Mouse (Mus musculus) megakaryocyte, embryonic 14.5 days (primary cell): ENCODE measurements around the gene Nebl. TPM values are rescaled to one million over a fixed set of nuclear protein-coding genes. Genes with fewer than 3 reads are reported as not detected.

Experiments
- H3K27me3 ChIP-seq: replicated peaks from 2 replicates; pipeline ENCODE3; 2012; ENCODE audit warnings: inconsistent platforms
- H3K36me3 ChIP-seq: replicated peaks from 2 replicates; pipeline ENCODE3; 2012; ENCODE audit warnings: low read length, inconsistent platforms, mixed read lengths
- H3K4me1 ChIP-seq: 2 replicates; pipeline ENCODE4 v1.6.1; 2012; ENCODE audit warnings: inconsistent platforms
- H3K4me3 ChIP-seq: replicated peaks from 2 replicates; pipeline ENCODE3; 2012; ENCODE audit warnings: moderate library complexity, mild to moderate bottlenecking, inconsistent platforms
- H3K9me3 ChIP-seq: 2 replicates; pipeline ENCODE4 v1.6.1; 2012; ENCODE audit warnings: inconsistent platforms
- FLI1 ChIP-seq: IDR thresholded peaks from 2 replicates; pipeline ENCODE4 v1.6.1; 2012; ENCODE audit warnings: low read length, inconsistent platforms, mixed read lengths
- GATA1 ChIP-seq: IDR thresholded peaks from 3 replicates; pipeline ENCODE4 v1.6.1; 2012; ENCODE audit warnings: mixed read lengths, low read length, inconsistent platforms, borderline replicate concordance
- polyA plus RNA-seq: library from polyadenylated mRNA; stranded (reverse); fragments of >175 nt; gene quantifications from 2 replicates; pipeline ENCODE4 v1.2.3, GENCODE M21; 2012; ENCODE audit warnings: low replicate concordance; ENCODE audit not compliant: insufficient read depth

Gene Nebl
- polyA plus RNA-seq, 1 experiment = 0.04 TPM

DNA sequence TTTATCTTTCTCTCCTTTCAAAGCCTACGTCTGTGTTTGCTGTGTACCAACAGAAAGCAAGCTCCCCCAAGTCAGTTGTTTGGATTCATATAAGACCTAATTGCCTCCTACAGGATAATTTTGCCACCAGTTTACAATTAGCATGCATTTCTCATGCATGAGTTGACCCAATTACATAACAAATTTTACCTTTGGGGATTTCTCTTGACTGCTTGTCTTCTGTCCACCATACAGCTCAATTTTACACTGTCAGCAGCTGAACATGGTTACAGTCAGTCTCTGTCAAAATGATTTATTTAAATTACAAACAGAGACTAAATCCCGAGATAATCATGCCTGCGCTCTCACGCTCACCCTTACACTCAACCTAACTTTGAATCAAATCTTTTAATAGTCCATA, 206.1 kb downstream of the Nebl start:
- Histone ChIP-seq H3K9me3 (0 out of 2 replicates have a peak, but pooled peaks cover 4% of the 10 kb centered on the region), H3K4me3 (no peak overlapping the region), H3K36me3 (no peaks in the 10 kb centered on the region), H3K4me1 (no peaks in the 10 kb centered on the region), H3K27me3 (no peaks in the 10 kb centered on the region)
- TF ChIP-seq GATA1 (no peak), FLI1 (no peak)

DNA sequence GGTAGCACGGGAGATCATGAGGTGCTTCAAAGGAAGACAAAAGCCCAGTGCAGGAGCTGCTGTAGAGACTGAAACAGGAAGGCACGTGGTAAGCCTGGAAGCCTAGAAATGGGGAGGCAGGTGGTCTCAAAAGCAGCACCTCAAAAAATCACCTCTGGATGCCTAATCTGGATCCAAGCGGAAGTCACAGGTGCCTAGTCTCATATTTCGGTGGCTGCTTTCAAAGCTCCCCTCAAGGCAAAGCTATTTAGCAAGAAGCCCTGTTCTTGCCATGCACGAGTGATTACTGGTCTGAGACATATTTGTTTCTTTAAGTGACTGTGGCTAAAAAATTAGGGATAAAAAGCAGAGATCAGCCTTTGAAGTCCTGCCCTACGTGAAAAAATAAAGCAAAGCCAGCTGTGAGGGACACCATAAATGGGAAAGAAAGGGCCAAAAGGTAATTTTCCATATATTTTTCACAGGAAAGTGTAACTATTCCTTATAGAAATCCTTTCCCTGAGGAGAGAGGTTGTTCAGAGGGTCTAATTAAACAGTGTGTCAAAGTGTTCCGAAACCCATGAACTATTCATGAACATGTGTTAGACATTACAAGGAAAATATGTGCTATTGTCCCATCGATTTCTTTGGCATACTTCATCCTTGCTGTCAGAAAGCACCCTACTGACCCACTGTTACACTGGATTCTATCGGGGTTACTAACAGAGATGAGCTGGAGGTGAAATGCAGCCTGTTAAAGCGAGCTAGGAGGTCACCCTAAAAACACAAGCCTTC, 206.9 kb downstream of the Nebl start:
- H3K9me3 ChIP-seq = 0 out of 2 replicates have a peak, but pooled peaks cover 7% of the 10 kb centered on the region
- no peak overlapping the region for H3K4me3 ChIP-seq
- no peaks in the 10 kb centered on the region for H3K4me1 ChIP-seq
- H3K36me3 ChIP-seq = no peaks in the 10 kb centered on the region
- no peak for TF ChIP-seq GATA1
- no peak for TF ChIP-seq FLI1
- no peaks in the 10 kb centered on the region for H3K27me3 ChIP-seq

DNA sequence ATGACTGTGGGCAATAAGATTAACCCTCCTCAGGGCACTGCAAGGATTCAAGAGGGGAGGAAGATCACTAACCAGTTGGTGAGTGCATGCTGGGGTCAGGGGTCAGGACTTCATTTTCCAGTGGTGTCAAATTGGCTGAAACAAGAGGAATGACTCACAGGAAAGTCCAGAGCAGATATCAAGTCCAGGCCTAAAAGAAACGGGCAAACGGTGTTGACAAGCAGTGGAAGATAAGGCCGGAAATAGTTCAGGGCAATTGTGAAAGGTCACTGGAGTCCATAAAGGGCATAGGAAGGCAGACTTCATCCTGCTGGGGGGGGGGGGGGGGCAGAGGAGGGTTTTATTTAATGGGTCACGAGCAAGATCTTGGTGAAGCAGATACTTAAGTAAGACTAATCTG, 207.5 kb downstream of the Nebl start:
- no peaks in the 10 kb centered on the region for H3K36me3 ChIP-seq

DNA sequence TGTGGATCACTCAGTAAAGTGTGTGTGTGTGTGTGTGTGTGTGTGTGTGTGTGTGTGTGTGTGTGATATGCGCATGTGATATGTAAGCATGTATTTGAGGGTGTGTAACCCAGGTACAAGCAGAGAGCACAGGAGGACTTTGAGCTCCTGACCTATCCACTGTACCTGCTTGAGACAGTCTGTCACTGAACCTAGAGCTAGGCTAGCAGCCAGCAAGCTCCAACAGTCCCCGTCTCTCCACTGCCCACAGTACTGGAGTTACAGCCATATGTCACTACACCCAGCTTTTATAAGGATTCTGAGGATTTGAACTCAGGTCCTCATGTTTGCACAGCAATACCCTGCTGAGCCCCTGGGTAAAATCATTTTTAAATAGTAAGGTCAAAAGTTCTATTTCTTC, 215.6 kb downstream of the Nebl start:
- Histone ChIP-seq H3K4me1 (no peaks in the 10 kb centered on the region), H3K36me3 (no peaks in the 10 kb centered on the region), H3K4me3 (no peak overlapping the region), H3K9me3 (0 out of 2 replicates have a peak, but pooled peaks cover 3% of the 10 kb centered on the region), H3K27me3 (no peaks in the 10 kb centered on the region)
- TF ChIP-seq GATA1 (no peak), FLI1 (no peak)

More for the DNA sequence above, 207.5 kb downstream of the Nebl start:
- no peaks in the 10 kb centered on the region for H3K27me3 ChIP-seq
- H3K4me3 ChIP-seq = no peak overlapping the region
- H3K9me3 ChIP-seq = 0 out of 2 replicates have a peak, but pooled peaks cover 7% of the 10 kb centered on the region
- TF ChIP-seq FLI1 = no peak
- TF ChIP-seq GATA1 = no peak
- no peaks in the 10 kb centered on the region for H3K4me1 ChIP-seq

DNA sequence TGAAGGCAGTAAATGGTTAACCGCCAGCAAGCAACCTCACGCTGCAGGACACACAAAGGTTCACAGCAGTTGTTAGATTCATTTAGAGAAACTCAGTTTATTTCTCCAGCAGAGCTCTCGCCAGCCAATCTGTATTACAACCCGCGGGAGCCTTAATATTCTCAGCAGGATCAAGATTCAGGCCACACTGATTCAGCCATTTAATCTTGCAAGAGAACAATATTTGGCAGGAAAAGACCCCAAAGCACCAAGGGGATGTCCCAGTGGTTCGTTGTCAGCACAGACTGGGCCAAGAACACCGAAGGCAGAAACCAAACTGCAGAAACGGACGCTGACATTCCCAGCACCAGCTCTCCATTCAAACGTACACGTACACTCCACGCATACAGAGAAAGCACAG, 216.5 kb downstream of the Nebl start:
- H3K9me3 ChIP-seq = 0 out of 2 replicates have a peak, but pooled peaks cover 3% of the 10 kb centered on the region
- H3K27me3 ChIP-seq = no peaks in the 10 kb centered on the region
- no peak for TF ChIP-seq FLI1
- H3K4me3 ChIP-seq = no peak overlapping the region
- no peaks in the 10 kb centered on the region for H3K4me1 ChIP-seq
- H3K36me3 ChIP-seq = no peaks in the 10 kb centered on the region

DNA sequence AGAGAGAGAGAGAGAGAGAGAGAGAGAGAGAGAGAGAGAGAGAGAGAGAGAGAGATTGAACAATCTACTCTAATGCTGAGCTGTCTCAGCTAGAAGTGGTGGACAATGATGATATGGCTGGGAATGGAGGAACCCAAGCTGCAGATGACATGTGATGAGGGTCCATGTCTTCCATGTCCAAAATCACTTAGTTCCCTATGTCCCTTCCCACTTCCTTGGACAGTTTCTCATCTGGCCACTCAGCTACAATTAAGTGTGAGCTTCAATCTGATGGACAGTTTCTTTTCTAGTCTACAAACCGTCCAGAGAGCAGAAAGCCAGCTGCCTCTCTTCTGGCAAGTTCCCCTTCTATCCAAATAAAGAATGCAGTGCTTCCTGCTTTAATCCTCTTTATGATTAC, 221.3 kb downstream of the Nebl start:
- H3K27me3 ChIP-seq = no peaks in the 10 kb centered on the region
- no peaks in the 10 kb centered on the region for H3K36me3 ChIP-seq
- TF ChIP-seq GATA1 = no peak
- H3K4me1 ChIP-seq = no peaks in the 10 kb centered on the region
- no peak overlapping the region for H3K4me3 ChIP-seq
- peaks cover 5% of the 10 kb centered on the region; the same call in 1 of the 2 replicates for H3K9me3 ChIP-seq

DNA sequence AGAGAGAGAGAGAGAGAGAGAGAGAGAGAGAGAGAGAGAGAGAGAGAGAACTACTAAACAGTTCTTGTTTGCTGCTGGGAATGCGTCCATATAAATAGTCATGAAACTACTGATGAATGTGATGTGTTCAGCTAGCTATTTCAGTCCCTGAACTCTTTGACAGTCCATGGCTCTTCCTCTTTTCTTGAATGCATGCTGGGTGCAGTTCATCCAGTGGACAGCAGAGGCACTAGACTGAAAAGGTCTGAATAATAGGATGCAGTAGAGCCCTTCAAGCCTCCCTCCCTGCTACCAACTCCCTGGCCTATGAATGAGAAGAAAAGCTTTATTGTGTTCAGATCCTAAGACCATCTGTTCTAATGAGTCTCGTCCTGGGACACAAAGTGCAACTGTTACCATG, 223.9 kb downstream of the Nebl start:
- Histone ChIP-seq H3K4me1 (no peaks in the 10 kb centered on the region), H3K27me3 (no peaks in the 10 kb centered on the region), H3K36me3 (no peaks in the 10 kb centered on the region), H3K4me3 (no peak overlapping the region), H3K9me3 (peaks cover 5% of the 10 kb centered on the region; the same call in 1 of the 2 replicates)
- no peak for TF ChIP-seq GATA1
- TF ChIP-seq FLI1 = no peak

DNA sequence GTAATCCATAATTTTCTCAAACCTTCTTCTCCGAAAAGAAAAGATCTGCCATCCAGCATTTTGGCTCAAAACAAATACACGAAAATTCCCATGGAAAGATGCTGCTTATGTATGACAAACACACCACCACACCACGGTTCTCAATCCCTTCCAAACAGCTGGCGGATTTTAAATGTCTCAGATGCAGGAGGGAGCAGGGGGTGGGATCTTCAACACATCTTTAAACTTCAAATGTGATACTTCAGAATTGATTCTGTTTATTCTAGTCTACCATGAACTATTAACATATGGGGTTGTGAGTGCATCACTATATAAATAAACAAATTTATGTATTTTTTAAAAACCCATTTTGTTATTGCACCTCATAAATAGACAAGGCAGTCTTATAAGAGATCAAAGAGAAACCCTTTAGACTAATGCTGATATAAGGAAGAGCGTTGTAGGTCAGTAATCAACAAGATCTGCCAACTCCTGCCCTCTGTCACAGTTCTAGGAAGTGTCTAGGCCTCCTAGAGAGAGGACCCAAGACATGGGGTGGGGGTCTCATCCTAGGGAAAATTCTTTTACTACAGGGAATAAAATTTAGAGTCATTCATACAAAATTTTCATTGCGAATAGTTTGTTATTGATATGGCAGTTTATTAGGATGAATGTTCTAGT, 227.0 kb downstream of the Nebl start:
- Histone ChIP-seq H3K4me1 (no peaks in the 10 kb centered on the region), H3K9me3 (peaks cover 5% of the 10 kb centered on the region; the same call in 1 of the 2 replicates), H3K36me3 (no peaks in the 10 kb centered on the region), H3K4me3 (no peak overlapping the region), H3K27me3 (no peaks in the 10 kb centered on the region)
- TF ChIP-seq FLI1 (no peak), GATA1 (no peak)

DNA sequence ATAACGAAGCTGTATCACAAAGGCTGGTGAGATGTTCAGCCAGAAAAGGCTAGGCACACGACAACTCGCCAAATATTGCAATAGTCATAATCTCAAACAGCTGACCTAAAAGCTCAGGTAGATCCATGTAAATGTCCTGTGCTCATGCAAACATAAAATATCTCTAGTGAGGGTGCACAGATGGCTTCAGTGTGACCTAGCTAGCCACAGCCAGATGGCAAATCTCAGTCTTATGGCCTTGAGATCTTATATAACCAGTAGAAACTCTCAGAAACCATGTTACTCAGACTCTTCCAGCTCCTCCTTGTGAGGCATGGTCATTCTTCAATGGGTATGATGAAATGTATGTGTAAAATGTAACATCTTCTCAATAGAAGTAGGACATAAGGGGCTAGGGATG, 230.2 kb downstream of the Nebl start:
- H3K27me3 ChIP-seq = no peaks in the 10 kb centered on the region
- no peaks in the 10 kb centered on the region for H3K9me3 ChIP-seq
- H3K4me3 ChIP-seq = no peak overlapping the region
- no peaks in the 10 kb centered on the region for H3K36me3 ChIP-seq
- TF ChIP-seq FLI1 = no peak
- TF ChIP-seq GATA1 = no peak
- H3K4me1 ChIP-seq = no peaks in the 10 kb centered on the region

DNA sequence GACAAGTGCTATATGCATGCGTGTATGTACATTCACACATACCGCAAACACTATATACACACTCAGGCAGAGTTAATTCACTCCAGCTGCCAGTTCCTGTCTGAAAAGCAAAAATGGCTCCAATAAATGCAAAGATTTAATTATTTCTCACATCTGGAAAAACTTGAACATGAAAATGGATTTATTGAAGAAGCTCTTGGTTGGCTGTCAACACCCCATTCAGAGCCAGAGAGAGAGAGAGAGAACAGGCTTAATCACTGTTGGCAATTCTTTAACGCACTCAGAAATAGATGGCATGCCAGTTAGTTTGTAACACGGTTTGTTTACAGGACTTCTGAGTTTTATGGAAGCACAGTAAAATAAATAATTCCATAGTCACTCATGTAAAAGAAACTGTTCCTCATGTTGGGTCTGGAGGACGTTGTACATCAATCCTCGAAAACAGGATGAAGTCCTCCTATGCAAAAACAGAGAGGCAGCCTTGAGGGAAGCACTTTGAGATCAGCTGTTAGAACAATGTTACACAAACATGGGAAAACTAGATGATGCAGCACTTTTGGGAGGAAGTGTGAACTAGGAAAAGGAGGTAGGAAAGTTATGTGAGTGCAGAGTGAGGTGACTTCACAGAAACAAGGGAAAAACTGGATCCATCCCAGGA, 265.6 kb downstream of the Nebl start:
- no peak for TF ChIP-seq FLI1
- no peak for TF ChIP-seq GATA1
- Histone ChIP-seq H3K4me1 (no peaks in the 10 kb centered on the region), H3K36me3 (no peaks in the 10 kb centered on the region), H3K9me3 (no peaks in the 10 kb centered on the region), H3K4me3 (no peak overlapping the region), H3K27me3 (no peaks in the 10 kb centered on the region)
